Mouse (Mus musculus) cerebellum, adult 2 months (tissue): ENCODE data around the gene Fam117b.

Source experiments
- CTCF ChIP-seq: fragments of 200-500 bp; IDR thresholded peaks from 2 replicates; pipeline ENCODE4 v1.5.1; 2011; ENCODE audit warnings: low read depth, mild to moderate bottlenecking, control low read depth, low read length, moderate library complexity, borderline replicate concordance; ENCODE audit not compliant: insufficient read depth
- POLR2A ChIP-seq: fragments of 200-500 bp; IDR thresholded peaks from 2 replicates; pipeline ENCODE4 v1.6.1; 2011; ENCODE audit warnings: low read length, control low read depth, borderline replicate concordance; ENCODE audit not compliant: insufficient read depth

DNA sequence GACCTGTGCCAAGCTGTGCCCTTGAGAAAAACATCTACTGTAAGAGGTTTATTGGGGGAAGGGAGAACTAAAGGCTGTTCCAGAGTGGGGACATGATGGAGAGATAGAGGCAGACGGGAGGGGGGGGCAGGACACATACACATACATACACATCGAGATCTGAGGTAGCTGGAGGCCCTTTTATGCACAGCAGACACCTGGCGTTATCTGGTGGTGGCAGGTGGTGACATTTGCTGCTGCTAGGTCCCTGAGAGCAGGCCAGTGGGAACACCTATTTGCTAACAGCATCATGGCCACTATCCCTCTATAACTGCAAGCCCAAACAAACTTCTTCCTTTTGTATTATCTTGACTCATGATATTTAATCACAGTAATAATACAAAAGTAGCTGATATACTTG, 44.4 kb downstream of the Fam117b start:
- TF ChIP-seq CTCF = no peak
- TF ChIP-seq POLR2A = no peak
